Mouse (Mus musculus) central nervous system, embryonic 11.5 days (tissue): ENCODE results near the gene Olig3. TPM values are rescaled to one million over a fixed set of nuclear protein-coding genes. Genes with fewer than 3 reads are reported as not detected.

Experiments used
- polyA plus RNA-seq: library from polyadenylated mRNA; depleted of rRNA; stranded (reverse); fragments of >200 nt; gene quantifications from 2 replicates; pipeline ENCODE4 v1.2.3, GENCODE M21; 2012; rRNA removed

Gene Olig3
- 11.6 and 16.3 TPM in 2 replicates for polyA plus RNA-seq

GRCm38 (mm10) chr10:19356071-19356583 lies at the start of gene Olig3:
Olig3 (plus strand) TSS chr10:19356533.

Other genes starting within 250 kb of the Olig3 start
- 19.0 and 19.7 TPM in 2 replicates for gene Ifngr1, start 235.4 kb downstream of the Olig3 start, polyA plus RNA-seq